8 mouse cellular contexts compared by ENCODE assay signal in genomic region chrX:113184569-113185229, GRCm38 (mm10). TPM values are rescaled to one million over a fixed set of nuclear protein-coding genes. Genes with fewer than 3 reads are reported as not detected.
DNase-seq lines count a peak whose midpoint lies in the region; ATAC-seq and TF ChIP-seq lines count a peak whose summit lies in the region.

No protein-coding gene starts in this region.

- 32% methylated on average over 17 of the region's 17 CpGs for WGBS in kidney, postnatal 0 days
- WGBS in liver, embryonic 16.5 days (ENCODE audit: insufficient replicate concordance), result 17% methylated on average over 17 of the region's 17 CpGs

- H3K9me3 ChIP-seq in kidney, postnatal 0 days (replicated peaks; ENCODE audit: low read length), result no peaks in the 10 kb centered on the region
- no peaks in the 10 kb centered on the region for H3K9me3 ChIP-seq in liver, embryonic 16.5 days (replicated peaks; ENCODE audit: control insufficient read depth, low read length)

- no peaks in the 10 kb centered on the region for H3K4me1 ChIP-seq in kidney, postnatal 0 days (replicated peaks; ENCODE audit: insufficient read depth, low read length)
- H3K4me1 ChIP-seq in liver, embryonic 16.5 days (ENCODE audit: control insufficient read depth, low read depth, low read length), result no peaks in the 10 kb centered on the region; the same call in 1 of the 2 replicates

- H3K4me3 ChIP-seq in kidney, postnatal 0 days (replicated peaks; ENCODE audit: low read depth, low read length), result peak overlapping the region; percentile 61
- H3K4me3 ChIP-seq in liver, embryonic 16.5 days (ENCODE audit: low read depth, low read length), result peak overlapping the region; percentile 70

- H3K36me3 ChIP-seq in kidney, postnatal 0 days (ENCODE audit: insufficient read depth, low read length), result no peaks in the 10 kb centered on the region
- H3K36me3 ChIP-seq in liver, embryonic 16.5 days (ENCODE audit: control insufficient read depth, insufficient read depth), result no peaks in the 10 kb centered on the region

- peak overlapping the region; percentile 70 for H3K27ac ChIP-seq in kidney, postnatal 0 days
- H3K27ac ChIP-seq in liver, embryonic 16.5 days (ENCODE audit: low read length), result no peak overlapping the region

- no peak for TF ChIP-seq CTCF in kidney, postnatal 0 days (IDR thresholded peaks at IDR 0.05; ENCODE audit: low read depth)

- peak overlapping the region; percentile 65 for H3K9ac ChIP-seq in kidney, postnatal 0 days (ENCODE audit: low read depth, low read length)
- H3K9ac ChIP-seq in liver, embryonic 16.5 days (ENCODE audit: low read depth, low read length), result peak overlapping the region; percentile 54

- peak; percentile 46; the same call in 1 of the 2 replicates for ATAC-seq in kidney, postnatal 0 days (replicated peaks; ENCODE audit: low FRiP score, low read depth)
- ATAC-seq in activated CD4-positive, CD25-positive, alpha-beta regulatory T cell, adult 4 months, result peak; percentile 29
- peak; percentile 69 for ATAC-seq in granulocyte monocyte progenitor cell, adult 5-6 weeks (replicated peaks; ENCODE audit: poor library complexity, severe bottlenecking)
- no peak; the same call in 1 of the 2 replicates for ATAC-seq in liver, embryonic 16.5 days (ENCODE audit: low read depth)

- peak overlapping the region; percentile 52 for H3K4me2 ChIP-seq in kidney, postnatal 0 days (ENCODE audit: low read length)
- peak overlapping the region; percentile 50 for H3K4me2 ChIP-seq in liver, embryonic 16.5 days (ENCODE audit: low read depth, low read length)

- no peaks in the 10 kb centered on the region for H3K27me3 ChIP-seq in kidney, postnatal 0 days (ENCODE audit: insufficient read depth, low read length)
- H3K27me3 ChIP-seq in liver, embryonic 16.5 days (ENCODE audit: control insufficient read depth, insufficient read depth, low read depth, low read length), result no peaks in the 10 kb centered on the region

- DNase-seq in kidney, postnatal 0 days (ENCODE audit: low spot score), result no peak
- no peak for DNase-seq in kidney, adult 8-10 months
- no peak for DNase-seq in right cerebral cortex, adult 18-20 months
- no peak for DNase-seq in layer of hippocampus, adult 9-11 months
- no peak for DNase-seq in adrenal gland, postnatal 4 days (ENCODE audit: low spot score in 2 of 2)

RNA-seq across cellular contexts. Expression of gene Chm, which starts 0.6 kb away (rescaled TPM):
- 12.7 and 13.2 TPM in 2 replicates for polyA plus RNA-seq in kidney, postnatal 0 days (2015; fragmentation: Nextera tagmentation; extraction: Ambion mirVana)
- polyA plus RNA-seq in activated CD4-positive, CD25-positive, alpha-beta regulatory T cell, adult 4 months (2017; shearing (Covaris generic)), result 10 to 100 TPM; 18.9 to 25.0 TPM
- 11.3 and 22.7 TPM in 2 replicates for total RNA-seq in granulocyte monocyte progenitor cell, adult 5-6 weeks (2014; fragmentation: Nextera tagmentation)
- total RNA-seq in granulocyte monocyte progenitor cell, adult 5-6 weeks (2017), result 20.4 and 24.2 TPM in 2 replicates
- 3.8 and 4.0 TPM in 2 replicates for polyA plus RNA-seq in liver, embryonic 16.5 days (2015; fragmentation: Nextera tagmentation; extraction: Ambion mirVana)
- total RNA-seq in adrenal gland, postnatal 4 days (2021), result 10 to 100 TPM; 17.6 to 20.1 TPM
